Mouse (Mus musculus): Measurements from ENCODE around the gene Prdm2. TPM values are rescaled to one million over a fixed set of nuclear protein-coding genes. Genes with fewer than 3 reads are reported as not detected.

Prdm2 gene
- 16.6 and 19.9 TPM in 2 replicates for polyA plus RNA-seq (2012; rRNA removed)

GRCm38 (mm10) chr4:143212341-143213174 is at the start of gene Prdm2:
TSS of gene Prdm2 (minus strand) at chr4:143212995.

Other genes starting within 250 kb of the Prdm2 start
- 17.5 and 20.4 TPM in 2 replicates for gene Pdpn, start 86.6 kb upstream of the Prdm2 start, polyA plus RNA-seq (2012; rRNA removed)
- gene Lrrc38, start 136.8 kb upstream of the Prdm2 start, polyA plus RNA-seq (2012; rRNA removed) = 0.28 and 0.53 TPM in 2 replicates
- not detected in 2 replicates for gene Pramel1, start 181.4 kb upstream of the Prdm2 start, polyA plus RNA-seq (2012; rRNA removed)
- 11.2 and 13.6 TPM in 2 replicates for gene Pramef8, start 199.4 kb upstream of the Prdm2 start, polyA plus RNA-seq (2012; rRNA removed)
- gene Oog4, start 237.3 kb upstream of the Prdm2 start, polyA plus RNA-seq (2012; rRNA removed) = not detected in 2 replicates